Mouse (Mus musculus) lung, embryonic 14.5 days (tissue): ENCODE measurements around the gene Zcchc24. TPM values are rescaled to one million over a fixed set of nuclear protein-coding genes. Genes with fewer than 3 reads are reported as not detected.

ENCODE experiments used
- ATAC-seq: fragments of 200-750 bp; cut with Nextera tagmentation; 2 replicates; pipeline ENCODE4 v1.8.0; 2017; ENCODE audit warnings: mild to moderate bottlenecking, moderate TSS enrichment, moderate library complexity; ENCODE audit not compliant: insufficient read depth
- DNase-seq: peaks from one replicate; pipeline ENCODE4 v3.0.0-alpha.2; 2015
- H3K27ac ChIP-seq: fragments of 300-500 bp; sonication (generic); 2 replicates; pipeline ENCODE4 v1.5.1; 2014; ENCODE audit warnings: low read depth, mild to moderate bottlenecking, moderate library complexity
- H3K27me3 ChIP-seq: fragments of 300-500 bp; sonication (generic); 2 replicates; pipeline ENCODE4 v1.6.1; 2014; ENCODE audit warnings: low read length, control low read depth; ENCODE audit not compliant: insufficient read depth
- H3K36me3 ChIP-seq: fragments of 300-500 bp; sonication (generic); 2 replicates; pipeline ENCODE4 v1.6.1; 2014; ENCODE audit warnings: control low read depth; ENCODE audit not compliant: insufficient read depth
- H3K4me1 ChIP-seq: fragments of 300-500 bp; sonication (generic); 2 replicates; pipeline ENCODE4 v1.6.1; 2014; ENCODE audit warnings: antibody characterized with exemption, control low read depth; ENCODE audit not compliant: insufficient read depth
- H3K4me2 ChIP-seq: fragments of 300-500 bp; sonication (generic); 2 replicates; pipeline ENCODE4 v1.6.1; 2014; ENCODE audit warnings: mild to moderate bottlenecking
- H3K4me3 ChIP-seq: fragments of 300-500 bp; sonication (generic); 2 replicates; pipeline ENCODE4 v1.5.1; 2014; ENCODE audit warnings: low read depth, low read length
- H3K9ac ChIP-seq: fragments of 300-500 bp; sonication (generic); 2 replicates; pipeline ENCODE4 v1.6.1; 2014
- H3K9me3 ChIP-seq: fragments of 300-500 bp; sonication (generic); 2 replicates; pipeline ENCODE4 v1.6.1; 2016; ENCODE audit warnings: low read depth, low read length, control low read depth
- CTCF ChIP-seq: IDR thresholded peaks from 2 replicates; pipeline ENCODE4 v1.5.1; 2016; ENCODE audit warnings: antibody characterized with exemption, low read depth
- WGBS: fragments of 180-500 bp; shearing (Covaris S2); extraction: QIAGEN DNeasy Blood & Tissue Kit; methylation state at CpG from one replicate; pipeline ENCODE4 v1.1.7; 2014; 5-methylcytosine and 5-hydroxymethylcytosine counted together
- polyA plus RNA-seq: library from polyadenylated mRNA; unstranded; fragments of >200 nt; fragmentation: Nextera tagmentation; extraction: Ambion mirVana; gene quantifications from 2 replicates; pipeline ENCODE4 v1.2.1, GENCODE M21; 2014

Gene Zcchc24
- polyA plus RNA-seq, 1 experiment from 2014 or later = 29.8 TPM

- ATAC-seq = no peak
- no peak for DNase-seq
- no peak overlapping the region for H3K4me3 ChIP-seq
- no peak for TF ChIP-seq CTCF
- no peak overlapping the region for H3K4me2 ChIP-seq
- H3K9ac ChIP-seq = no peak overlapping the region
- H3K27ac ChIP-seq = peak overlapping the region; percentile 86; the same call in 1 of the 2 replicates
- WGBS = 77% methylated on average over 8 of the region's 8 CpGs
- peaks cover 37% of the 10 kb centered on the region; the same call in 1 of the 2 replicates for H3K36me3 ChIP-seq
- H3K4me1 ChIP-seq = peaks cover 18% of the 10 kb centered on the region
- no peaks in the 10 kb centered on the region for H3K9me3 ChIP-seq
- no peaks in the 10 kb centered on the region for H3K27me3 ChIP-seq
Measured at GRCm38 (mm10) chr14:25717718-25718117, 51.1 kb downstream of the Zcchc24 start.

GRCm38 (mm10) chr14:25716528-25716927, 52.3 kb downstream of the Zcchc24 start:
- DNase-seq (no peak), ATAC-seq (no peak)
- Histone ChIP-seq H3K4me3 (no peak overlapping the region), H3K9me3 (no peaks in the 10 kb centered on the region), H3K27ac (no peak overlapping the region), H3K4me1 (peaks cover 18% of the 10 kb centered on the region), H3K27me3 (no peaks in the 10 kb centered on the region), H3K4me2 (no peak overlapping the region), H3K9ac (no peak overlapping the region), H3K36me3 (peaks cover 35% of the 10 kb centered on the region; the same call in 1 of the 2 replicates)
- no peak for TF ChIP-seq CTCF
- WGBS = 68% methylated on average over 1 of the region's 1 CpGs

DNA sequence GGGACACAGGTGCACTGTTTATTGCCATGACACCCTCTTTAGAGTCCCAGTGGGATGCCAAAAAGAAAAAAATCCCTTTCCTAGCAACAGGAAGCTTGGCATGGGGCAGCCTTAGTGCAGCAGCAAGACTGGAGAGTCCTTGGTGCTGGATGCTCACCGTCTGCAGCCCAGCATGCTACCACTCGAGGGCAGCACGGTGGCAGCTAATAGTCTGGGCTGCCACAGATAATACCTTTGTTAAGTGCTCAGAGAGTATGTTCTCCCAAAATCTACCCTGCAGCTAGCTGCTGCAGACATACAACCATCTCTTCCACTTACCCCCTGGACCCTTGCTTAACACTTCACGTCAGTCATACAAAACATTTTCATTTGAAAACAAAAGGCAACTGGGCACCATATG, 55.4 kb downstream of the Zcchc24 start:
- WGBS = 25% methylated on average over 4 of the region's 4 CpGs

GRCm38 (mm10) chr14:25711602-25712001, 57.2 kb downstream of the Zcchc24 start:
- peaks cover 24% of the 10 kb centered on the region; the same call in 1 of the 2 replicates for H3K36me3 ChIP-seq
- WGBS = 22% methylated on average over 8 of the region's 8 CpGs
- peaks cover 21% of the 10 kb centered on the region for H3K4me1 ChIP-seq
- 0 out of 2 replicates have a peak overlapping the region, but pooled peaks have one; percentile 3 for H3K4me2 ChIP-seq
- H3K27ac ChIP-seq = peak overlapping the region; percentile 78; the same call in 1 of the 2 replicates
- DNase-seq (peak; percentile 49), ATAC-seq (no peak; the same call in 1 of the 2 replicates)
- no peaks in the 10 kb centered on the region for H3K9me3 ChIP-seq
- TF ChIP-seq CTCF = peak; percentile 12; the same call in 1 of the 2 replicates
- no peak overlapping the region for H3K9ac ChIP-seq
- no peak overlapping the region for H3K4me3 ChIP-seq
- H3K27me3 ChIP-seq = no peaks in the 10 kb centered on the region

More for the DNA sequence above, 55.4 kb downstream of the Zcchc24 start:
- no peaks in the 10 kb centered on the region for H3K27me3 ChIP-seq
- H3K4me3 ChIP-seq = no peak overlapping the region
- no peak overlapping the region for H3K4me2 ChIP-seq
- ATAC-seq (no peak), DNase-seq (peak; percentile 61)
- H3K27ac ChIP-seq = no peak overlapping the region
- H3K4me1 ChIP-seq = peaks cover 28% of the 10 kb centered on the region
- peaks cover 24% of the 10 kb centered on the region; the same call in 1 of the 2 replicates for H3K36me3 ChIP-seq
- H3K9me3 ChIP-seq = no peaks in the 10 kb centered on the region
- no peak overlapping the region for H3K9ac ChIP-seq
- TF ChIP-seq CTCF = peak; percentile 67

GRCm38 (mm10) chr14:25711177-25711576, 57.7 kb downstream of the Zcchc24 start:
- H3K4me2 ChIP-seq = no peak overlapping the region
- DNase-seq = peak; percentile 67
- no peak overlapping the region for H3K4me3 ChIP-seq
- TF ChIP-seq CTCF = no peak
- H3K27ac ChIP-seq = peak overlapping the region; percentile 78; the same call in 1 of the 2 replicates
- WGBS = 16% methylated on average over 7 of the region's 7 CpGs
- H3K36me3 ChIP-seq = peaks cover 20% of the 10 kb centered on the region; the same call in 1 of the 2 replicates
- no peaks in the 10 kb centered on the region for H3K9me3 ChIP-seq
- H3K9ac ChIP-seq = no peak overlapping the region
- no peaks in the 10 kb centered on the region for H3K27me3 ChIP-seq
- ATAC-seq = peak; percentile 36; the same call in 1 of the 2 replicates
- peaks cover 21% of the 10 kb centered on the region for H3K4me1 ChIP-seq

- ATAC-seq (peak; percentile 29; the same call in 1 of the 2 replicates), DNase-seq (peak; percentile 54)
- Histone ChIP-seq H3K4me1 (peaks cover 21% of the 10 kb centered on the region), H3K4me3 (no peak overlapping the region), H3K36me3 (peaks cover 15% of the 10 kb centered on the region; the same call in 1 of the 2 replicates), H3K4me2 (no peak overlapping the region), H3K9ac (no peak overlapping the region), H3K27me3 (no peaks in the 10 kb centered on the region), H3K9me3 (no peaks in the 10 kb centered on the region), H3K27ac (peak overlapping the region; percentile 78)
- WGBS = 33% methylated on average over 4 of the region's 4 CpGs
- TF ChIP-seq CTCF = no peak
Measured at GRCm38 (mm10) chr14:25710681-25711080, 58.2 kb downstream of the Zcchc24 start.

DNA sequence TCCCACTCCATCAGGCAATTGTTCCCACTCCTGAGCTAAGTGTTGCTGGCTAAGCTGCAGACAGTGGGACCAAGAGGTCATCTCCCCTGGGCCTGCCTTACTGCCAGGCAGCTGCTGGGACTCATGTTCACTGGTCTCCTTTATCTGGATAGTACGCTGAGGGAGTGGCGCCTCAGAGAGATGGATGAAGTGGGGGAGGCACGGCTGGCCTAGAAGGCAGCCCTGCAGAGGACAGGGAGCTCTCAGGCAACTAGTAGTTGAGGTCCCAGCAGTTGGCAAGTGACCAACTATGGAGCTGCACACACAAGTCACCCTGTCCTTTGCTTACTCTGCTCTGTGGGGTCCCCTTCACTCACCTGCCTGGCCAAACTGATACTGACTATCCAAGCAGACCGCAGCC, 58.8 kb downstream of the Zcchc24 start:
- no peak overlapping the region for H3K9ac ChIP-seq
- peak; percentile 84 for DNase-seq

More for the DNA sequence above, 58.8 kb downstream of the Zcchc24 start:
- Histone ChIP-seq H3K4me1 (peaks cover 21% of the 10 kb centered on the region), H3K4me3 (no peak overlapping the region), H3K27ac (peak overlapping the region; percentile 78; the same call in 1 of the 2 replicates), H3K9me3 (no peaks in the 10 kb centered on the region), H3K36me3 (peaks cover 9% of the 10 kb centered on the region; the same call in 1 of the 2 replicates), H3K27me3 (no peaks in the 10 kb centered on the region), H3K4me2 (no peak overlapping the region)
- WGBS = 21% methylated on average over 4 of the region's 4 CpGs
- no peak for TF ChIP-seq CTCF
- ATAC-seq = peak; percentile 73
